Comparison of ENCODE assay signal across 12 mouse cellular contexts in genomic region chr11:51343312-51343711, GRCm38 (mm10). TPM values are rescaled to one million over a fixed set of nuclear protein-coding genes. Genes with fewer than 3 reads are reported as not detected.
DNase-seq lines count a peak whose midpoint lies in the region; ATAC-seq and TF ChIP-seq lines count a peak whose summit lies in the region.
"Had no signal": no experiment of that assay in that cellular context is flagged by ENCODE, and none has a peak within 500 bp of the region (broad histone marks: within the 10 kb centered on the region; RNA-seq: fewer than 3 reads in every experiment).

No protein-coding gene starts in this region.

- WGBS in heart, adult 2 months, result 30% methylated on average over 4 of the region's 4 CpGs
- 70% methylated on average over 4 of the region's 4 CpGs for WGBS in limb, embryonic 13.5 days

- H3K79me2 ChIP-seq in heart, adult 2 months (replicated peaks; ENCODE audit: control insufficient read depth, insufficient read depth, low read length), result no peaks in the 10 kb centered on the region

- TF ChIP-seq CTCF in heart, adult 2 months (IDR thresholded peaks at IDR 0.05), result no peak

- 0 out of 2 replicates have a peak, but pooled peaks have one; percentile 31 for TF ChIP-seq EP300 in heart, adult 2 months (IDR thresholded peaks at IDR 0.05; ENCODE audit: insufficient read depth, low read depth, low read length)

- H3K27me3 ChIP-seq in heart, adult 2 months (ENCODE audit: control insufficient read depth, insufficient read depth, low read length), result no peaks in the 10 kb centered on the region
- no peaks in the 10 kb centered on the region for H3K27me3 ChIP-seq in limb, embryonic 13.5 days
- H3K27me3 ChIP-seq: embryonic facial prominence, embryonic 13.5 days had no signal

- ATAC-seq in limb, embryonic 13.5 days (ENCODE audit: low FRiP score, low read depth), result no peak

- intact Hi-C loops in heart, adult 2 months (cut with DNase I), result no loop called here

- no peaks in the 10 kb centered on the region for H3K36me3 ChIP-seq in heart, adult 2 months (ENCODE audit: control insufficient read depth, insufficient read depth, low read length)
- H3K36me3 ChIP-seq in limb, embryonic 13.5 days, result no peaks in the 10 kb centered on the region
- H3K36me3 ChIP-seq: embryonic facial prominence, embryonic 13.5 days; hindbrain, embryonic 10.5 days had no signal

- TF ChIP-seq POLR2A in heart, adult 2 months (IDR thresholded peaks at IDR 0.05; ENCODE audit: insufficient read depth, low read depth, low read length), result no peak

- no peak overlapping the region for H3K27ac ChIP-seq in heart, adult 2 months
- 0 out of 2 replicates have a peak overlapping the region, but pooled peaks have one; percentile 15 for H3K27ac ChIP-seq in limb, embryonic 13.5 days
- H3K27ac ChIP-seq: embryonic facial prominence, embryonic 13.5 days; hindbrain, embryonic 10.5 days had no signal

- H3K4me1 ChIP-seq in heart, adult 2 months (ENCODE audit: control insufficient read depth, insufficient read depth, low read length), result peaks cover 4% of the 10 kb centered on the region
- H3K4me1 ChIP-seq in limb, embryonic 13.5 days, result peaks cover 27% of the 10 kb centered on the region
- H3K4me1 ChIP-seq: megakaryocyte, embryonic 14.5 days had no signal

- peak; percentile 14 for DNase-seq in adrenal gland, postnatal 10 days
- DNase-seq in adrenal gland, postnatal 4 days (ENCODE audit: low spot score in 2 of 2), result no peak
- peak; percentile 61 to 65 for DNase-seq in heart, adult 2 months
- no peak for DNase-seq in heart, postnatal 4 days
- peak; percentile 33 to 44 for DNase-seq in adrenal gland, postnatal 36 days
- no peak for DNase-seq in natural killer cell, adult 2 months (ENCODE audit: low spot score in 2 of 2)
- no peak for DNase-seq in B cell, adult 2 months
- DNase-seq: kidney, adult 11 months had no signal

- H3K4me3 ChIP-seq in heart, adult 2 months, result no peak overlapping the region
- H3K4me3 ChIP-seq in limb, embryonic 13.5 days, result no peak overlapping the region
- H3K4me3 ChIP-seq: embryonic facial prominence, embryonic 13.5 days; hindbrain, embryonic 10.5 days; megakaryocyte, embryonic 14.5 days had no signal

- no peak overlapping the region for H3K4me2 ChIP-seq in limb, embryonic 13.5 days (replicated peaks)
- H3K4me2 ChIP-seq: embryonic facial prominence, embryonic 13.5 days had no signal

- no peak overlapping the region for H3K9ac ChIP-seq in heart, adult 2 months (ENCODE audit: low read depth, low read length)
- no peak overlapping the region for H3K9ac ChIP-seq in limb, embryonic 13.5 days
- H3K9ac ChIP-seq: embryonic facial prominence, embryonic 13.5 days had no signal

- H3K9me3 ChIP-seq in limb, embryonic 13.5 days, result no peaks in the 10 kb centered on the region
- H3K9me3 ChIP-seq: embryonic facial prominence, embryonic 13.5 days; hindbrain, embryonic 10.5 days had no signal

RNA-seq across cellular contexts. Expression of gene Col23a1, which starts 53.6 kb away (rescaled TPM):
- total RNA-seq in adrenal gland, postnatal 10 days (2021), result 10 to 100 TPM in 1 of 2 experiments, 1 to 10 TPM in 1; 8.6 to 11.0 TPM
- total RNA-seq in adrenal gland, postnatal 4 days (2021), result 10 to 100 TPM; 23.3 to 26.0 TPM
- 1 to 10 TPM; 1.1 to 1.7 TPM for total RNA-seq in heart, adult 2 months (2021)
- 1.1 and 1.3 TPM in 2 replicates for polyA plus RNA-seq in heart, adult 2 months (2012; rRNA removed)
- total RNA-seq in heart, postnatal 4 days (2021), result 1 to 10 TPM; 5.7 to 6.0 TPM
- total RNA-seq in adrenal gland, postnatal 36 days (2021), result 1 to 10 TPM; 2.6 to 7.0 TPM
- 23.3 and 23.6 TPM in 2 replicates for polyA plus RNA-seq in limb, embryonic 13.5 days (2015; fragmentation: Nextera tagmentation; extraction: Ambion mirVana)

Comparison
In these comparisons a context has a peak if more than half of its experiments do, and no peak if none do; other contexts are left out.
1. DNase-seq: peak in adrenal gland, postnatal 10 days (single experiment), heart, adult 2 months (2 of 2) and adrenal gland, postnatal 36 days (2 of 2); none in adrenal gland, postnatal 4 days (0 of 2), heart, postnatal 4 days (single experiment), natural killer cell, adult 2 months (0 of 2) and B cell, adult 2 months (0 of 2).